Mouse (Mus musculus): ENCODE measurements at regions not wholly inside any gene's neighbourhood (a gene's known extent, or its start where the extent isn't known, plus 50 kb on each side); places are given as distances from the start of the nearest gene placed in this dataset.

GRCm38 (mm10) chr6:100365791-100366190 is 78.5 kb upstream of the Rybp start:
- TF ChIP-seq CTCF (IDR thresholded peaks at IDR 0.05; ENCODE audit: insufficient read depth, low read depth, low read length) (no peak), POLR2A (IDR thresholded peaks at IDR 0.05; ENCODE audit: insufficient read depth, low read depth, low read length) (no peak)

Data from olfactory bulb, adult 2 months (tissue).